Mouse (Mus musculus): ENCODE results near the gene Ppox. TPM values are rescaled to one million over a fixed set of nuclear protein-coding genes. Genes with fewer than 3 reads are reported as not detected.
"Not testable (repeated sequence)": the region's sequence is repeated elsewhere in the genome, so short reads cannot be mapped to it uniquely, and the experiment has no call there.

Ppox gene
- polyA plus RNA-seq, 1 experiment from 2014 or later: 49.5 TPM

DNA sequence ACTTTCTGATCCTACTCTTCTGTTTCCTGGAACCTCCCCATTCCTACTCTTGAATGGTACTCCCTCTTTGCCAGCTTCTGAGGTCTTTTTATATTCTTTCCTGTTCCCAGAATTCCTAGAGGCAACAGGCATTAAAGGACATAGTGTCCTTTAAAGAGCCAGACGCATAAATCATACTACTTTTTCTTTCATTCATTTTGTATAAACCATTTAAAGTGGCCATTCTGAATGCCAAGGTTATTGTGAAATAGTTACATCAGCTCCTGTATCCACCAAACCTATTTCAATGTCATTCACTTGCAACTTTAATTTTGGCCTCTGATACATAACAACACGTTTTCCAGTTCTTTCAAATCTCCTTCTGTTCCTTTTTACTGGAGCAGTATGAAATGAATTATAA is 28.3 kb upstream of the Ppox start:
- H3K9me3 ChIP-seq: no peaks in the 10 kb centered on the region
- H3K9ac ChIP-seq: no peak overlapping the region
- H3K27ac ChIP-seq: no peak overlapping the region
- no peaks in the 10 kb centered on the region for H3K27me3 ChIP-seq
- no peaks in the 10 kb centered on the region for H3K4me1 ChIP-seq
- no peaks in the 10 kb centered on the region for H3K36me3 ChIP-seq
- no peak for ATAC-seq (ENCODE audit: insufficient number of reproducible peaks, low FRiP score, low TSS enrichment, low read depth)
- no peak overlapping the region for H3K4me2 ChIP-seq
- 62% methylated on average over 2 of the region's 2 CpGs for WGBS
- H3K4me3 ChIP-seq: no peak overlapping the region

DNA sequence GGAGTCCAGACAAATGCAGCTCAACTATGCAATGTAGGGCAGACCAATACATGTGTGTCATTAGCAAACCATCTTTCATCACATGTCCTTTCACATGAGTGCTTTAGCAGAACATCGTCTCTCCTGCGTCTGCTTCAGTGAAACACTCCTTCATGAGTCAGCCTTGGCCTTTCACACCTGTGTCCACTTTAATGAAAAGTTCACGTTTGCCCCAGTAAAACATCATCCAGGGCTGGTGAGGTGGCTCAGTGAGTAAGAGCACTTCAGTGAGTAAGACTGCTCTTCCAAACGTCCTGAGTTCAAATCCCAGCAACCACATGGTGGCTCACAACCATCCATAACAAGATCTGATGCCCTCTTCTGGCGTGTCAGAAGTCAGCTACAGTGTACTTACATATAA is 25.2 kb upstream of the Ppox start:
- WGBS: 63% methylated on average over 5 of the region's 5 CpGs
- not testable (repeated sequence) for H3K4me1 ChIP-seq; H3K4me3 ChIP-seq; H3K4me2 ChIP-seq; H3K36me3 ChIP-seq; H3K9ac ChIP-seq; H3K9me3 ChIP-seq; H3K27me3 ChIP-seq; ATAC-seq (ENCODE audit: insufficient number of reproducible peaks, low FRiP score, low TSS enrichment, low read depth); H3K27ac ChIP-seq

DNA sequence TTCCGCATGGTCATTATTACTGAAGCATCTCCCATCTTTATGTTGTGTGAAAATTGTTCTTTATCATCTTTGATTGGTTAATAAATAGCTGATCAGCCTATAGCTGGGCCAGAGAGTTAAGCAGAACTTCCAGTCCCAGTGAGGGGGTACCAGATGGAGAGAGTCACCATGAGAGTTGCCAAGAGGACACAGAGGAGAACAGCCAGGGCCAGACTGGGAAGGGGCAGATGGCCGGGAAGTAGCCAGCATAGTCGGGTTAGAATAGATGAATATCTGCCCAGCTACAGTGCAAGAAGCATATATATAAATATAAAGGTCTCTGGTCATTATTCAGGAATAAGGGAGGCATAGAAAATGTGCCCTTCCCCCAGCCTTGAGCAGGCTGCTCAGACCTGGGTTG is 17.2 kb upstream of the Ppox start:
- Histone ChIP-seq H3K9me3 (no peaks in the 10 kb centered on the region), H3K4me1 (peaks cover 7% of the 10 kb centered on the region; the same call in 1 of the 2 replicates), H3K4me2 (no peak overlapping the region), H3K9ac (no peak overlapping the region), H3K4me3 (no peak overlapping the region), H3K27me3 (peaks cover 9% of the 10 kb centered on the region), H3K27ac (no peak overlapping the region), H3K36me3 (no peaks in the 10 kb centered on the region)
- WGBS: 61% methylated on average over 3 of the region's 3 CpGs
- ATAC-seq (ENCODE audit: insufficient number of reproducible peaks, low FRiP score, low TSS enrichment, low read depth): no peak

DNA sequence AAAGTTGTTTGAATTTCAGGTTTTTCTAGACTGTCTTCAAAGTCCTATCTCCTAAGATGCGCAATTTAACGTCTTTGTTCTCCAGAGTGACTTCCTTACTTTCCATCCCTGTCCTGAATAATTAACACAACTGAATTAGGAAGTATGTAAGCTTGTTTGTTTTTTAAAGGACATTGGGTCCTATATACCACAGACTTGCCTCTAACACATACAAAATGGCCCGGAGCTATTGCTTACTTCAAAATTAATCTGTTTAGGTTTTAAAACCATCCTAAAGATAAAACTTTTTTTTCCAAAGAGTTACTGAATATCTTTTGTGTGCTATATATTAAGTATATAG is 14.0 kb upstream of the Ppox start:
- no peak for ATAC-seq (ENCODE audit: insufficient number of reproducible peaks, low FRiP score, low TSS enrichment, low read depth)
- peak overlapping the region; percentile 63 for H3K4me2 ChIP-seq
- no peaks in the 10 kb centered on the region for H3K9me3 ChIP-seq
- peaks cover 10% of the 10 kb centered on the region; the same call in 1 of the 2 replicates for H3K4me1 ChIP-seq
- peaks cover under 1% of the 10 kb centered on the region for H3K36me3 ChIP-seq
- H3K4me3 ChIP-seq: peak overlapping the region; percentile 71
- H3K27ac ChIP-seq: peak overlapping the region; percentile 98
- H3K9ac ChIP-seq: no peak overlapping the region
- WGBS: 19% methylated on average over 3 of the region's 3 CpGs
- H3K27me3 ChIP-seq: peaks cover 9% of the 10 kb centered on the region

DNA sequence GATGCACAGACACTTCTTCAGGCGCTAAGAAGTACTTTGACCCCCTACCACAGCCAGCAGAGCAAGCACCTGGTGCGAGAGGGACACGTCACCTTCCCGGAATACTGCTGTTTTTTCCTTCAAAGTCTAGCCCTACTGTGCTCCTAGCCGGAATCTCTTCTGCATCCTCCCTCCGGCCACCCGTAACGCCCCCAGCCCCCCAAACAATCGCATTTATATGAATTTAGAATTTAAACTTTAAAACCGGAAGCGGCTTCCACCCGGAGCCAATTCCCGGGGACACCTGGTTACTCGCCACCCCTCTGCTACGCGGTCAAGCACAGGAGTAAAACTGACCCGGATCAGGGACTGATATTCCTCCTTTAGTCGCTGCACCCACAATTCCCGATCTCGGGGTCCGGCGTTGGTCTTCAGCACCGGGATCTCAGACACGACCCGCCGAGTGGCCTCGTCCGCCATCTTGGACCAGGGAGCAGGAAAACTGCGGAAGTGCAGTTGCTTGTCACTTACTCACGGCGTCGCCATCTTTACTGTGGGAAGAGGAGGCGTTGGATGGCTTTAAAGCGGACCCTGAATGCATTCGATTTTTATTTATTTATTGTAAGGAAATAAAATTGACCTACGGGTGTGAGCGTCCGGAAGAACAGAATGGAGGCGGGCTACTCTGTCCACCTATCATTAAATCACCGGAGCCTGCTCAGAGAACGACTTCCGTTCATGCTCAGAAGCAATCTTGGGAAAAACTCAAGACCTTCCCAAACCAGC is 13.5 kb upstream of the Ppox start, which contains the start of gene Ufc1:
Ufc1 (minus strand) TSS at position 727 of the 765 bp plus-strand sequence.
- H3K4me2 ChIP-seq: peak within 1 kb of the TSS; percentile 63
- peak within 1 kb of the TSS; percentile 71 for H3K4me3 ChIP-seq
- no peaks in the 10 kb centered on the region for H3K9me3 ChIP-seq
- WGBS: under 1% methylated on average over 42 of the region's 42 CpGs
- H3K9ac ChIP-seq: peak within 1 kb of the TSS; percentile 79
- H3K27ac ChIP-seq: peak within 1 kb of the TSS; percentile 98
- H3K27me3 ChIP-seq: peaks cover 9% of the 10 kb centered on the region
- peaks cover 6% of the 10 kb centered on the region for H3K36me3 ChIP-seq
- peaks cover 10% of the 10 kb centered on the region; the same call in 1 of the 2 replicates for H3K4me1 ChIP-seq
- ATAC-seq (ENCODE audit: insufficient number of reproducible peaks, low FRiP score, low TSS enrichment, low read depth): peak; percentile 81

DNA sequence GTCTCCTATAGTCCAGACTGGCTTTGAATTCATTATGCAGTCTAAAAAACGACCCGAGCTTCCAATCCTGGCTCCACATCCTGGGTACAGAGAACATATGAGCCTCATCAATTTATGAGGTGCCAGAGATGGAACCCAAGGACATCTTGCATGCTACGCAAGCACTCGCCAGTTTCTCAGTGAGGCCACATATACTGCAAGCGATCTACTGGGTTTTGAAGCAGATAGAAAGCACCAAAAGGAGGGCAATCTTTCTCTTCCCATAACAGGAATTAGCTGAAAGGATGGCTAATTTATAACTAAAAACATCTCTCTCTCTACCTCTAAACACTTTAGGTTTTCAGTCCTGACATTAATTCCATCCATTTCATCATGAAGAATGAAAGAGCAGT is 12.9 kb upstream of the Ppox start:
- Histone ChIP-seq H3K4me3 (peak overlapping the region; percentile 71), H3K4me1 (peaks cover 10% of the 10 kb centered on the region; the same call in 1 of the 2 replicates), H3K27ac (peak overlapping the region; percentile 98), H3K27me3 (peaks cover 9% of the 10 kb centered on the region), H3K9me3 (no peaks in the 10 kb centered on the region), H3K4me2 (peak overlapping the region; percentile 63), H3K9ac (peak overlapping the region; percentile 79), H3K36me3 (peaks cover 12% of the 10 kb centered on the region)
- no peak for ATAC-seq (ENCODE audit: insufficient number of reproducible peaks, low FRiP score, low TSS enrichment, low read depth)
- WGBS: 26% methylated on average over 5 of the region's 5 CpGs

DNA sequence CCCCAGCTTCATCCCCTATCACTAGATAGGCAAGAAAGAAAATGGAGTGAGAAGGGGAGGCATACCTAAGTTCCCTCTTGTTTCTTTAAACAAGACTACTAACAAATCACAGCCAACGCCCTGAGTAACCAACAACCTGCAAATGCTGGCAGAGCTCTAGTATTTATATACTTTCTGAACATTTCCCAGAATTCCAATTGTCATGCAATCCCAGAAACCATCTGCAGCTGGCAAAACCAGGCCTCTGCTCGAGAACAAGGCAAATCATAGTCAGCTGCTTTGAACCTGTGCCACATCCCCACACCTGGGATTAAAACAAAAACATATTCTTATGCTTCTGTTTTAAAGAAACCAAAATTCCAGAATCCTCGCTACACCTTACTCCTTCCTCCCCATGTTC is 12.4 kb upstream of the Ppox start:
- H3K36me3 ChIP-seq: peaks cover 15% of the 10 kb centered on the region
- peak overlapping the region; percentile 71 for H3K4me3 ChIP-seq
- H3K27ac ChIP-seq: peak overlapping the region; percentile 98
- no peaks in the 10 kb centered on the region for H3K9me3 ChIP-seq
- H3K4me1 ChIP-seq: peaks cover 12% of the 10 kb centered on the region; the same call in 1 of the 2 replicates
- H3K27me3 ChIP-seq: peaks cover 5% of the 10 kb centered on the region
- WGBS: 66% methylated on average over 3 of the region's 3 CpGs
- H3K9ac ChIP-seq: no peak overlapping the region
- H3K4me2 ChIP-seq: peak overlapping the region; percentile 63
- no peak for ATAC-seq (ENCODE audit: insufficient number of reproducible peaks, low FRiP score, low TSS enrichment, low read depth)

DNA sequence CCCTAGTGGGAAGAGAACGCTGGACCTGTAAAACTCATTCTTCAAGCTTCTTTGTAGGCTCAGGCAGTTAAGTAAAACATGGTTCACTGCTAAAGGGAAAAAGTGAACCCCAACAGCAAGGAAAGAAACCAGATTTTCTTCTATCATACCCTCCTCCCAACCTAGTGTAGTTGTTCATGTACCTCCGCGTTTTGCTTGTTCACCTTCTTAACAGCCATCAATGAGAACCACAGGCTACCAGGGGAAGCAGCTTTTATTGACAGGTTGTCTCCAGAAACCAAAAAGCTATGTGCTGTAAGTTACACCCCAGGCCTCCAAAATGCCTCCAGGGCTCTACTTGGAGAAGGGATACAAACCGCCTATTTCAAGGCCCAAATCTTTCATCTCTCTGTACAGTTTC is 7.3 kb upstream of the Ppox start:
- ATAC-seq (ENCODE audit: insufficient number of reproducible peaks, low FRiP score, low TSS enrichment, low read depth): no peak
- WGBS: 55% methylated on average over 4 of the region's 4 CpGs
- peak overlapping the region; percentile 60 for H3K4me2 ChIP-seq
- H3K4me1 ChIP-seq: peaks cover 42% of the 10 kb centered on the region
- no peaks in the 10 kb centered on the region for H3K27me3 ChIP-seq
- H3K36me3 ChIP-seq: peaks cover 48% of the 10 kb centered on the region
- H3K4me3 ChIP-seq: peak overlapping the region; percentile 95; the same call in 1 of the 2 replicates
- H3K9ac ChIP-seq: no peak overlapping the region
- H3K9me3 ChIP-seq: no peaks in the 10 kb centered on the region
- peak overlapping the region; percentile 54; the same call in 1 of the 2 replicates for H3K27ac ChIP-seq

DNA sequence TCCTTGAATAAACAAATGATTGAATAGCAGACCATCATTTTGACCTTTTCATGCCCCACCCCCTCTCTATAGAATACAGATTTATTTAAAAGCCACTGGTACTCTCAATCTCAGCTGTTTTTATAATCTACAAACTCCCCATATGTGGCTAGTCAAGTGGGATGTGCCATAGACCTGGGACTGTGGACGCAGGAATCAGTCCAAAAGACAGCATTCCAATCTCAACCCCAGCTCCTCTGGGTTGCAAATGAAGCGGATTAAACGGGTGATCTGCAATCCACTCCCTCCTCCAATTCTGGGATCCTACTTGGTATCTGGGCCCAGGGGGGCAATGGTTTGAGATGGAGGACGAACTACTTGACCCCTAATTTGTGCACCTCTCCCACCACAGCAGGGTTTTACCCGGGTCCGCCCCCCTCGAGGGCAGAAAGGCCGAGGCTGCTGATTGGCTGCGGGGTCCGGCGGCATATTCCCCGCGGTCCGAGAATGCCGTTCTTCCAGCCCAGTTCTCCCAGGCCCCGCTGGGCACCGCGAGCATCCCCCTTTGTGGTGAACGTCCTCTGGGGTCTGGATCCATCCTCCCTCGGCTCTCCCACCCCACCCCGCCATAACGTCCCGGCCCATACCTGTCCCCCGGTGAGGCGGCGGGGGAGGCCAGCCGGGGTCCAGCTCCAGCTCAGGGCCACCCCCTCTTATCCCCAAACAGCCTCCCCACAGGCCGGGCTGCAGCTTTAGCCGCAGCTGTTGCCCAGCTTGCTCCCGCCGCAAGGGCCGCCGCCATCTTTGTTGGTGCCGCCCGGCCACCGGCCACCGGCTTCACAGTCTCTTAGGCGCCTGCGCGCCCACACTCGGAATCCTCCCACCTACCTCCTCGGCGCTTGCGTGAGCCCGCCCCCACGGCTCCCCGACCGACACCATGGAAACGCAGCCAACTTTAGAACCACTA is 6.4 kb upstream of the Ppox start, which contains the start of gene Usp21:
Usp21 (minus strand) TSS at position 856 of the 946 bp plus-strand sequence.
- Histone ChIP-seq H3K4me1 (peaks cover 37% of the 10 kb centered on the region), H3K27me3 (no peaks in the 10 kb centered on the region), H3K4me3 (peak within 1 kb of the TSS; percentile 95), H3K4me2 (peak within 1 kb of the TSS; percentile 60), H3K27ac (peak within 1 kb of the TSS; percentile 91), H3K9ac (peak within 1 kb of the TSS; percentile 96), H3K9me3 (no peaks in the 10 kb centered on the region), H3K36me3 (peaks cover 56% of the 10 kb centered on the region)
- peak; percentile 89 for ATAC-seq (ENCODE audit: insufficient number of reproducible peaks, low FRiP score, low TSS enrichment, low read depth)
- WGBS: under 1% methylated on average over 49 of the region's 49 CpGs

DNA sequence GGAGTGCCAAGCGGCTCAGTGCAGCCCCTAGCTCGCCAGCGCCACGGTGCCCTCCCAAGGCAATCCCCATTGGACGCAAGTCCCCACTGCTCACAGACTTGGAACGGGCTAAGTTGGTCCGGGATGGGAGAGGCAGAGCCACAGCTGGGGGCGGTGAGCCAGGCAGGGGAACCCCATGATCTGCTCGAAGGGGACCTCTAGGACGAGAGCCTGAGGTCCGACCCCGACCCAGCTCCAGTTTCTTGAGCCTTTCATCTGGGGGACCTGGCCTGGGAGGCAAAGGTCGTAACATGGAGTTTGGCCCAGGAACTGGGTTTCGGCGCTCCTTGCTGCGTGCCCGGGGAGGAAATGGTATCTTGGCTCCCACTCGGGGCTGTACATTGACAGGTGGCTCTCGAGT is 5.5 kb upstream of the Ppox start:
- Histone ChIP-seq H3K27me3 (no peaks in the 10 kb centered on the region), H3K36me3 (peaks cover 60% of the 10 kb centered on the region), H3K27ac (no peak overlapping the region), H3K4me3 (peak overlapping the region; percentile 95), H3K4me1 (peaks cover 43% of the 10 kb centered on the region), H3K9ac (no peak overlapping the region), H3K4me2 (peak overlapping the region; percentile 60), H3K9me3 (no peaks in the 10 kb centered on the region)
- no peak for ATAC-seq (ENCODE audit: insufficient number of reproducible peaks, low FRiP score, low TSS enrichment, low read depth)
- 92% methylated on average over 19 of the region's 19 CpGs for whole genome bisulfite sequencing

DNA sequence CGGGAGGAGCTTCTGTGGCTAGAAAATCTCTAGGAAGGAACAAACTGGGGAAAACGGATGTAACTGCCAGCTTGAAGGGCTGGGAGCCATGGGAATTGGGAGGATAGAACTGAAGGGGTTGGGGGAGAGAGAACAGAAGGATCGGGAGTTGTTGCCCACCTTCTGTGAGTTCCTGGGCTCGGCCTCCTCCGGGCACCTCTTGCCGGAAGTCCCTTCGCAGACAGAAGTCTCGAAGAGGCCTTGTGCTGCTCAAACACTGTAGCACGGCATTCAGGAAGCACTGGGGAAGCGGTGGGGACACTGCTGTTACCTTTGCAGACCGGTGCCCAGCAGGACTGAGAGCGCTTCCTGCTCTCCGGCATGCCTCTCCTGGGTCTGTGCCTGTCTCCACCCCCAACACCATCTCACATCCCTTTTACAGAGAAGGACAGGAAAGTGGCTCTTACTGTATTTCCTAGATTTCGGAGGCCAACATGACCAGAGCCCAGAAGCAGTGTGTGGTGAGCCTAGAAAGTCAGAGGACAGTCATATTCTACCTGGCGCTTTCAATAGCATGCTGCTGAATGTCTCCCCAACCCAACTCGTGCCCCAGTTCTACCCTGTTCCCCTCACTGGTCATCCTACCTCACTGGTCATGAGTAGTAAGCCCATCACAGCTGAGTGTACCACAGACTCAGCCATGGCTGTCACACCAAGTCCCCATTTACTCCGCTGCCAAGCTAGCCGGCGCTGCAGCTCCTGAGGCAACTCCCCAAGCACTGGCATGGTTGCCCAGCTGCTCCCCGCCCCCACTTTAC is 4.3 kb upstream of the Ppox start:
- Histone ChIP-seq H3K4me2 (no peak overlapping the region), H3K36me3 (peaks cover 60% of the 10 kb centered on the region), H3K9ac (no peak overlapping the region), H3K4me3 (no peak overlapping the region), H3K4me1 (peaks cover 45% of the 10 kb centered on the region), H3K27ac (no peak overlapping the region), H3K27me3 (no peaks in the 10 kb centered on the region), H3K9me3 (no peaks in the 10 kb centered on the region)
- no peak for ATAC-seq (ENCODE audit: insufficient number of reproducible peaks, low FRiP score, low TSS enrichment, low read depth)
- WGBS: 84% methylated on average over 20 of the region's 20 CpGs

All from limb, embryonic 15.5 days (tissue).